Mouse (Mus musculus) midbrain, embryonic 12.5 days (tissue): ENCODE measurements around the gene Gc. TPM values are rescaled to one million over a fixed set of nuclear protein-coding genes. Genes with fewer than 3 reads are reported as not detected.
A peak's percentile ranks its signal among the peaks of the same experiment; 100 is the strongest.

Experiments
- ATAC-seq: fragments of 200-750 bp; cut with Nextera tagmentation; 2 replicates; pipeline ENCODE4 v1.8.0; 2017; ENCODE audit warnings: low read depth, moderate TSS enrichment, moderate library complexity; ENCODE audit not compliant: low FRiP score
- H3K27ac ChIP-seq: fragments of 300-500 bp; sonication (generic); replicated peaks from 2 replicates; pipeline ENCODE4 v1.5.1; 2016; ENCODE audit warnings: mild to moderate bottlenecking
- H3K27me3 ChIP-seq: fragments of 300-500 bp; sonication (generic); 2 replicates; pipeline ENCODE4 v1.6.1; 2016; ENCODE audit warnings: mild to moderate bottlenecking
- H3K36me3 ChIP-seq: fragments of 300-500 bp; sonication (generic); 2 replicates; pipeline ENCODE4 v1.6.1; 2016
- H3K4me1 ChIP-seq: fragments of 300-500 bp; sonication (generic); 2 replicates; pipeline ENCODE4 v1.6.1; 2016
- H3K4me2 ChIP-seq: fragments of 300-500 bp; sonication (generic); replicated peaks from 2 replicates; pipeline ENCODE4 v1.6.1; 2016; ENCODE audit warnings: mild to moderate bottlenecking, moderate library complexity
- H3K4me3 ChIP-seq: fragments of 300-500 bp; sonication (generic); 2 replicates; pipeline ENCODE4 v1.5.1; 2016; ENCODE audit warnings: mild to moderate bottlenecking
- H3K9ac ChIP-seq: fragments of 300-500 bp; sonication (generic); replicated peaks from 2 replicates; pipeline ENCODE4 v1.6.1; 2016; ENCODE audit warnings: mild to moderate bottlenecking, moderate library complexity
- H3K9me3 ChIP-seq: fragments of 300-500 bp; sonication (generic); 2 replicates; pipeline ENCODE4 v1.6.1; 2016; ENCODE audit warnings: mild to moderate bottlenecking
- WGBS: fragments of 180-500 bp; shearing (Covaris S2); methylation state at CpG from one replicate; pipeline ENCODE4 v1.1.7; 2016; 5-methylcytosine and 5-hydroxymethylcytosine counted together
- polyA plus RNA-seq: library from polyadenylated mRNA; unstranded; fragments of >200 nt; fragmentation: Nextera tagmentation; extraction: Ambion mirVana; gene quantifications from 2 replicates; pipeline ENCODE4 v1.2.1, GENCODE M21; 2016

The Gc gene
- polyA plus RNA-seq, 1 experiment from 2014 or later: not detected

DNA sequence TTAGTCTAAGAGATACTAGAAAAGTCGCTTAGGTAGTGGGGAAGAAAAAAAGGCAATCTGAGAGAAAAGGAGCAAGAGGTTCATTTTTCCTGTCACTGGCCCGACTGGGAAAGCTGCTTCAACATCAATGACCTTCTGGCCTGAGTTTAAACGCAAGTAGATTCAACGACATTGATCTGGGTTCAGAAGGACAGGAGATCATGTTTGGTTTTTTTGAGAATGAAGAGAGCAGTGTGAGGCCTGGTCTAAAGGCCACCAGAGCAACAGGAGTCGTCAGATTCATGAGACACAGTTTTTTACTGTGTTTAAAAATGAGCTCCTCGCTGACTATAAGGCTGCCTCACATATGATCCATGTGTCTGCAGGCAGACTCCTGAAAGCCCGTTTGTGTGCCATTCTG lies 9.7 kb downstream of the Gc start:
- Histone ChIP-seq H3K27ac (no peak overlapping the region), H3K27me3 (no peaks in the 10 kb centered on the region), H3K9me3 (no peaks in the 10 kb centered on the region), H3K9ac (no peak overlapping the region), H3K4me1 (no peaks in the 10 kb centered on the region), H3K36me3 (no peaks in the 10 kb centered on the region), H3K4me3 (no peak overlapping the region), H3K4me2 (no peak overlapping the region)
- ATAC-seq: no peak
- whole genome bisulfite sequencing: 70% methylated on average over 7 of the region's 7 CpGs

DNA sequence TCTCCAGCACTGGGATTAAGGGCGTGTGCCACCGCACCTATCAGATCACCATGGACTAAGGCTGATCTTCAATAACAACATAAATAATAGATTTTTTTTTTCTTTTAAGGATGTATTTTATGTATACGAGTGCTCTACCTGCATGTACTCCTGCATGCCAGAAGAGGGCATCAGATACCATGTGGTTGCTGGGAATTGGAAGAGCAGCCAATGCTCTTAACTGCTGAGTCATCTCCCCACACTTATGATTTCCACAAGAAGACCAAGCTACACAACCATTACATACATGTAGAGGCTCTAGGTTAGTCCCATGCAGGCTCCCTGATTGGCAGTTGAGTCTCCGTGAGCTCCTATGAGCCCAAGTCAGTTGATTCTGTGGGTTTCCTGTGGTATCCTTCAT lies 13.3 kb downstream of the Gc start:
- no peaks in the 10 kb centered on the region for H3K36me3 ChIP-seq
- H3K9me3 ChIP-seq: no peaks in the 10 kb centered on the region
- no peak overlapping the region for H3K4me3 ChIP-seq
- H3K4me1 ChIP-seq: no peaks in the 10 kb centered on the region
- peak; percentile 47; the same call in 1 of the 2 replicates for ATAC-seq
- no peak overlapping the region for H3K27ac ChIP-seq
- H3K9ac ChIP-seq: no peak overlapping the region
- 75% methylated on average over 4 of the region's 4 CpGs for WGBS
- H3K4me2 ChIP-seq: no peak overlapping the region
- no peaks in the 10 kb centered on the region for H3K27me3 ChIP-seq

DNA sequence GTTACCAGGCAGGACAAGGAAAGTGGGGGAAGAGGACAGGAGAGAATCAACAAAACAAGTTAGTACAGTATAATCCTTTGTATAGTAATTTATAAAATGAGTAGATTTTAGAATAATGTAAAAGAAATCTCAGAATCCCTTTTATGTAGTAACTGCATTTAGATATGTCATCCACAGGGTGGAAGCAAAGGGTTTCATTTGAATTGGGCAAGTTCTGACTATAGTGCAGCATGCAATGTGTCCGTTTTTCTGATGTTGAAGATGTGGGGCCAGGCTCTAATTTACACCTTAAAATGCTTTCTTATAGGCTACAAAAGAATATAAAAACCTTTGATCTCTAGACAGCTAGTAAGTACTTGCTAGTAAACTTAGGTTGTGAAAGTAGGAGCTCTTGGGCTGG lies 46.2 kb downstream of the Gc start:
- Histone ChIP-seq H3K4me3 (no peak overlapping the region), H3K27me3 (no peaks in the 10 kb centered on the region), H3K9ac (no peak overlapping the region), H3K27ac (no peak overlapping the region), H3K9me3 (no peaks in the 10 kb centered on the region), H3K36me3 (no peaks in the 10 kb centered on the region), H3K4me1 (no peaks in the 10 kb centered on the region), H3K4me2 (no peak overlapping the region)
- no peak for ATAC-seq
- WGBS: 66% methylated on average over 1 of the region's 1 CpGs

DNA sequence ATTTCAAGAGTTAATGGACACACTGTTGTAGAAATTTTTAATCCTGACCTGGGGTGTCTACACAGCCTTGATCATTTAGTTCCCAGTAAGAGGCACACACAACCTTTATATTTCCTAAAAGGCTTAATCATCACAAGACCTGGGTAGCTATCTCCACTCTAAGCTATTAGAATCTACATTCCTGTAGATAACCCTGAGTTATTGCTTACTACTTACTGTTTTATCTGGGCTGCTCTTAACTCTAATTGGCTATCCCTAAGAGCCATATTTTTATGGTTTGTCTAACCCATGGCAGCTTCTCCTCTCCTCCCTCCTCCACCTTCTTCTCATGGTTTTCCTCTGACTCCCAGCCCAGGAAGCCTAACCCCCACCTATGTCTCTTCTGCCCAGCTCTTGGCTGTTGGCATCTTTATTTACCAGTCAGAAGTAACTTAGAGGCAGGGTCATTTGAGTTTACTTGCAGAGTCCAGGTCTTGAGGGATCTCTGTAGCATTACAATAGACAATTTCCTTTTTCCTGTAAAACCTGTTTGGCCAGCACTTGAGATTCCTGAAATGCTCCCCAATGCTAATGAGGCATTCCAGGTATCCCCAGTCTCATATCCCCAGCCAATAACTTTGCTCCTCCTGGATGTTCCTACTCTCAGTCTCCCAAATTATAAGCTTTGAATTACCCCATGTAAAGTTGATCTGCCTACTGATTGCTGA lies 50.2 kb downstream of the Gc start:
- H3K4me2 ChIP-seq: no peak overlapping the region
- no peaks in the 10 kb centered on the region for H3K4me1 ChIP-seq
- no peak overlapping the region for H3K4me3 ChIP-seq
- H3K9me3 ChIP-seq: no peaks in the 10 kb centered on the region
- no peaks in the 10 kb centered on the region for H3K36me3 ChIP-seq
- ATAC-seq: no peak
- H3K9ac ChIP-seq: no peak overlapping the region
- no peak overlapping the region for H3K27ac ChIP-seq
- H3K27me3 ChIP-seq: no peaks in the 10 kb centered on the region

DNA sequence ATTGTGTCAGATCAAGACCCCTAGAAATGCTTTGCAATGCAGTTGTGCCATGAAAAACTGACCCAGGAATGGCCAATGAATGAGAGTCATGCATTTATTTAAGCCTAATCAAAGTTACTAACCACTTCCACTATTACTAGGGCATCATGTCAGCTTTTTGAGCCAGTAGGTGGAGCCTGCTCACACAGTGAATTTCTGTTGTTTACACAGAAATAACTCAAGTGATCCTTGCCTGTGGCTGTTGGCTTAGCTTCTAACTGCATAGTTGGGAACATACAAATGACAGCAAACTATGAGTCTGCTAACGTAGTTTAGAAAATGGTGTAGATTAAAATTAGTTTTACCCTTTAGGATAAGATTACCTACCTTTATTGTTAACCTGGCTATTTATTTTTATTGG lies 52.6 kb downstream of the Gc start:
- no peaks in the 10 kb centered on the region for H3K27me3 ChIP-seq
- no peaks in the 10 kb centered on the region for H3K9me3 ChIP-seq
- H3K36me3 ChIP-seq: no peaks in the 10 kb centered on the region
- no peak for ATAC-seq
- no peak overlapping the region for H3K4me2 ChIP-seq
- H3K27ac ChIP-seq: no peak overlapping the region
- H3K9ac ChIP-seq: no peak overlapping the region
- H3K4me1 ChIP-seq: no peaks in the 10 kb centered on the region
- whole genome bisulfite sequencing: 78% methylated on average over 1 of the region's 1 CpGs
- H3K4me3 ChIP-seq: no peak overlapping the region

DNA sequence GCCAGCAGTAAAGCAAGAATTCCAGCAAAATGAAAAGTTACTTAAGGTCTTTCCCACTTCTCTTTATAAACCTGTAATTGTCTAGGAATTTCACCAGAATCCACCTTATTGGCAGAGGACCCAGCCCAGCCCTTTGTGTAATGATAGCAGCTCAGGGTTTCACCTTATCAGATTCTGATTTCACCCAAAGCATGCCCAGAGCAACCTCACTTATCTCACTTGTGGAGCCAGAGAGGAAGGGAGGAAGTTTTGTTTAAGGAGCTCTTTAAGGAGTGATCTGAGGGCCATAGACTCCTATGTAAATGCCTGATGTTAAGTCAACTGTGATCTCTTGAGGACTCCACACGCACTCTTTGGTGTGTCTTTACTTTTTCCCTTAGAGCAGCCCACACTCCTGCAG lies 67.3 kb downstream of the Gc start:
- no peak overlapping the region for H3K9ac ChIP-seq
- peaks cover 8% of the 10 kb centered on the region; the same call in 1 of the 2 replicates for H3K9me3 ChIP-seq
- no peak overlapping the region for H3K4me2 ChIP-seq
- no peak for ATAC-seq
- H3K36me3 ChIP-seq: no peaks in the 10 kb centered on the region
- 67% methylated on average over 1 of the region's 1 CpGs for WGBS
- no peaks in the 10 kb centered on the region for H3K4me1 ChIP-seq
- no peak overlapping the region for H3K27ac ChIP-seq
- H3K27me3 ChIP-seq: no peaks in the 10 kb centered on the region
- no peak overlapping the region for H3K4me3 ChIP-seq

DNA sequence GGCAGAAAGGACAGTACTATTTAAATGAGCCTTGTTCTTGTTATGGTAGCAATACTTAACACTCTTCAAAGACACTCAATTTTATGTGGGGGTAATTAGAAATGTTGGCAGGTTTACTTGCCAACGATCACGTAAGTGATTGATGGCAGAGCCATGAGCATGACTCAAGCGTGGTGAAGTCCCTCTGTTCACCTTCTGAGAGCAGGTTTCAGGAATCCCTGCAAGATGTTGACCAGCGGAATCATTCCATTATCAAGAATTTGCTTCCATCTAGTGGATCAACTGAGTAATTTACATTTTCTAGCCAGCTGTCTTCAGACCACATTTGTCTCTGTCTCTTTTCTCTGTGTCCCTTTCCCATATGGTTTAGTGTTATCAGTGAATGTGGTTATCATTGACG lies 73.5 kb downstream of the Gc start:
- Histone ChIP-seq H3K9me3 (no peaks in the 10 kb centered on the region), H3K36me3 (no peaks in the 10 kb centered on the region), H3K4me2 (no peak overlapping the region), H3K9ac (no peak overlapping the region), H3K4me1 (no peaks in the 10 kb centered on the region), H3K27ac (no peak overlapping the region), H3K4me3 (no peak overlapping the region), H3K27me3 (no peaks in the 10 kb centered on the region)
- peak; percentile 52; the same call in 1 of the 2 replicates for ATAC-seq
- 55% methylated on average over 5 of the region's 5 CpGs for WGBS

DNA sequence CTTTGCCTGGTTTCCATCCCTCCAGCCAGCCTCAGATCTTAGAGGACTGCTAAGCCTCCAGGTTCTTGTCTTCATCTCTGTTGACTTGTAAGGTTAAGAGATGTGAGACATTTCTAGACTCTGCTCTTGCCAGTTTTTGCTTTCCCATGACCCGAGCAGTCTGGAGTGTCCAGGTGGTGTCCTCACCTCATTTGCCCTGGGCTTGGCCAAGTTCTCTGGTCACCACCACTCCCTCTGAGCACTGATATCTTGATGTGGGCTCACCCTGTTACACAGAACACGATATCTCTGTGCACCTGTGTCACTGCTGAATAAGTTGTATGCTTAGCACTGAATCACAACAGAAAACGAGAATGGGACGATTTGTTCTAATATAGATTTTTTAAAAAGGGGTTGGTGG lies 76.4 kb downstream of the Gc start:
- Histone ChIP-seq H3K4me3 (no peak overlapping the region), H3K4me2 (no peak overlapping the region), H3K27me3 (no peaks in the 10 kb centered on the region), H3K27ac (no peak overlapping the region), H3K9me3 (no peaks in the 10 kb centered on the region), H3K4me1 (no peaks in the 10 kb centered on the region), H3K36me3 (no peaks in the 10 kb centered on the region), H3K9ac (no peak overlapping the region)
- ATAC-seq: no peak
- WGBS: 88% methylated on average over 4 of the region's 4 CpGs

DNA sequence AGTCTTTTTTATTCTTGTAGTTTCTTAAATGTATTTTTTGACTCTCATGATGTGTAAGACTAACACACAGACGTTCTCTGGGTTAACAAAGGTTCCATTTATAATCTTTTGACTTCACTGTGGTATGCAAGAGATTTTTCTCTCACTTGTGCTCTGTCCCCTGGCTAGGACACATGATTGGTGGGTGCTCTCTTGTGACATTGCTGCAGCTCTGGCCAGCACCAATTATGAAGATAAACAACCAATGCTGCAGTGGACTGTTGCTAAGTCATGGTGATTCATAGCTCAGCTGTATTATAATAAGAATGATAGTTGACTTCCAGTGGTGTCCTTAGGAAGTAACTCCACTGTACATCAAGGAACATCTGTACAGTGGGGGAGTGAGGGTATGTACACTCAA lies 87.6 kb downstream of the Gc start:
- Histone ChIP-seq H3K27me3 (no peaks in the 10 kb centered on the region), H3K4me1 (peaks cover 6% of the 10 kb centered on the region; the same call in 1 of the 2 replicates), H3K9ac (no peak overlapping the region), H3K9me3 (no peaks in the 10 kb centered on the region), H3K4me3 (no peak overlapping the region), H3K4me2 (no peak overlapping the region), H3K36me3 (no peaks in the 10 kb centered on the region), H3K27ac (no peak overlapping the region)
- ATAC-seq: no peak
- 55% methylated on average over 1 of the region's 1 CpGs for WGBS

DNA sequence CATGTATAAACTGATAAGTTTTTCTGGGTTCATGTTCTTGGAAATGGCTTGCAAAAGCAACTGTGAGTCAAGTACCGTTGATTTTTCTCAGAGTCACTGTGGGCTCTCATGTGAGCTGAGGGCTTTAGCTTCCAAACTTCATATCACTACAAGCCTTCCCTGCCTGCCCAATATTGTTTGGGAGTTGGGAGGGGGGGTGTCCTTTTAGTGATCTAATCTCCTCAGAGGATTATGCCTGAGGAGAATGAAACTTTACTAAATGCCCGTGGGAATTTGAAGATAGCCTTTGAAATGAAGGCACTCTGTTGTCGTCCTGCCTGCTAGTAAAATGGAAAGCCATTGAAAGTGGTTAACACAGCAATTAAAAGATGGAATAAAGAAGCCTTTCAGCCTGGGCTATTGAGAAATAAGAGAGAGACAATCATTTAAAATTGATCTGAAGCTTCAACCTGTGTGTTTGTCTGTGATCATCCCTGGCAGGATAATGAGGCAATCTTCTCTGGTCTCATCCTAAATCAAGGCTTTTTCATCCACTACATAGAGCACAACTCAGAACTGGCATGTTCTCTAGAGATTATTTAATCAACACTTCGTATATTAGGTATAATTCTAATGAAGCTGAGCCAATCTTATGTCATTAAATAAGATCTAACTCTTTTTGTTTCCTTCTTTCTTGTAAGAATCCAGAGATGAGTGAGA lies 89.5 kb downstream of the Gc start:
- Histone ChIP-seq H3K36me3 (no peaks in the 10 kb centered on the region), H3K4me2 (no peak overlapping the region), H3K9me3 (no peaks in the 10 kb centered on the region), H3K9ac (no peak overlapping the region), H3K27me3 (no peaks in the 10 kb centered on the region), H3K4me1 (peaks cover 6% of the 10 kb centered on the region; the same call in 1 of the 2 replicates), H3K4me3 (no peak overlapping the region), H3K27ac (no peak overlapping the region)
- peak; percentile 66 for ATAC-seq
- 16% methylated on average over 4 of the region's 4 CpGs for WGBS
